Mouse (Mus musculus) thymus, adult 2 months (tissue): ENCODE measurements around the gene Stn1. TPM values are rescaled to one million over a fixed set of nuclear protein-coding genes. Genes with fewer than 3 reads are reported as not detected.

Experiments
- DNase-seq: peaks from one replicate; pipeline ENCODE4 v3.0.0; 2021
- H3K27ac ChIP-seq: fragments of 200-500 bp; 2 replicates; pipeline ENCODE4 v1.5.1; 2012; ENCODE audit warnings: low read length, control low read depth; ENCODE audit not compliant: control insufficient read depth, insufficient read depth
- H3K27me3 ChIP-seq: fragments of 200-500 bp; 2 replicates; pipeline ENCODE4 v1.6.1; 2012; ENCODE audit warnings: mild to moderate bottlenecking, low read length, moderate library complexity, mixed read lengths; ENCODE audit not compliant: control insufficient read depth, insufficient read depth
- H3K36me3 ChIP-seq: fragments of 200-500 bp; 2 replicates; pipeline ENCODE4 v1.6.1; 2012; ENCODE audit warnings: mild to moderate bottlenecking, low read length, moderate library complexity; ENCODE audit not compliant: control insufficient read depth, insufficient read depth
- H3K4me1 ChIP-seq: fragments of 200-500 bp; replicated peaks from 2 replicates; pipeline ENCODE4 v1.6.1; 2012; ENCODE audit warnings: low read length; ENCODE audit not compliant: control insufficient read depth, insufficient read depth
- H3K4me3 ChIP-seq: fragments of 200-500 bp; 2 replicates; pipeline ENCODE4 v1.5.1; 2012; ENCODE audit warnings: mild to moderate bottlenecking, low read length, control low read depth, moderate library complexity; ENCODE audit not compliant: control insufficient read depth, insufficient read depth
- CTCF ChIP-seq: fragments of 200-500 bp; IDR thresholded peaks from 2 replicates; pipeline ENCODE4 v1.5.1; 2012; ENCODE audit warnings: mild to moderate bottlenecking, control low read depth, low read length, moderate library complexity, borderline replicate concordance; ENCODE audit not compliant: control insufficient read depth, poor library complexity, insufficient read depth; ENCODE audit errors: extremely low read depth
- POLR2A ChIP-seq: fragments of 200-500 bp; IDR thresholded peaks from 2 replicates; pipeline ENCODE4 v1.6.1; 2012; ENCODE audit warnings: mild to moderate bottlenecking, low read length, control low read depth, moderate library complexity; ENCODE audit not compliant: control insufficient read depth, poor library complexity, insufficient read depth; ENCODE audit errors: extremely low read depth
- WGBS: fragments of 180-500 bp; shearing (Covaris S2); methylation state at CpG from one replicate; pipeline ENCODE4 v1.1.7; 2018; 5-methylcytosine and 5-hydroxymethylcytosine counted together
- polyA plus RNA-seq: library from polyadenylated mRNA; depleted of rRNA; stranded (reverse); fragments of >200 nt; gene quantifications from 2 replicates; pipeline ENCODE4 v1.2.3, GENCODE M21; 2012

Stn1 gene
- polyA plus RNA-seq, 1 experiment, result 24.8 TPM

- H3K27ac ChIP-seq, result no peak overlapping the region
- DNase-seq, result no peak
- H3K27me3 ChIP-seq, result no peaks in the 10 kb centered on the region
- 0 out of 2 replicates have a peak, but pooled peaks cover 2% of the 10 kb centered on the region for H3K4me1 ChIP-seq
- TF ChIP-seq CTCF, result no peak
- no peak for TF ChIP-seq POLR2A
- no peaks in the 10 kb centered on the region for H3K36me3 ChIP-seq
- H3K4me3 ChIP-seq, result no peak overlapping the region
Measured at GRCm38 (mm10) chr19:47545528-47545927, 8.2 kb upstream of the Stn1 start.

GRCm38 (mm10) chr19:47545055-47545454, 7.7 kb upstream of the Stn1 start:
- no peak overlapping the region for H3K4me3 ChIP-seq
- no peak overlapping the region for H3K27ac ChIP-seq
- WGBS, result 95% methylated on average over 3 of the region's 3 CpGs
- no peak for DNase-seq
- TF ChIP-seq POLR2A, result no peak
- TF ChIP-seq CTCF, result no peak
- H3K4me1 ChIP-seq, result 0 out of 2 replicates have a peak, but pooled peaks cover 2% of the 10 kb centered on the region
- H3K36me3 ChIP-seq, result no peaks in the 10 kb centered on the region
- no peaks in the 10 kb centered on the region for H3K27me3 ChIP-seq

DNA sequence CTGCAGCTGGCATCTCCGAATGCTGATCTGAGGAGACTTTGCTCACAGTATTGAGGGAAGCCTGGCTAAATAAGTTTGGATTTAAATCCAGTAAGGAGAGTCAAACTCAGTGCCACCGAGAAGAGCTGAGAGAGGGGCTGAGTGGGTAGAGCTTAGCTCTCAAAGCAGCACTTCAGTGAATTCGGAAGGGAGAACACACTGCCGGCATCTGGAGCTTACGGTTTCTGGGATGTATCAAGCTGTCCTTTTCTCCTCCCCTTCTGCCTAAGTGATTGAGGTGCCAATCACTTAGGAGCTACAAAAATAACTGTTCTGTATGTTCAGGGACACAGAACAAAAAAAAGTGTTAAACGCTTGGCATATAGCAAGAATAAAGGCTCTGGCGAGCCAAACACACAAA, 5.1 kb upstream of the Stn1 start:
- Histone ChIP-seq H3K27me3 (no peaks in the 10 kb centered on the region), H3K27ac (no peak overlapping the region), H3K4me1 (peaks cover 14% of the 10 kb centered on the region), H3K36me3 (no peaks in the 10 kb centered on the region), H3K4me3 (no peak overlapping the region)
- TF ChIP-seq CTCF (no peak), POLR2A (no peak)
- whole genome bisulfite sequencing, result 94% methylated on average over 7 of the region's 7 CpGs
- DNase-seq, result no peak

DNA sequence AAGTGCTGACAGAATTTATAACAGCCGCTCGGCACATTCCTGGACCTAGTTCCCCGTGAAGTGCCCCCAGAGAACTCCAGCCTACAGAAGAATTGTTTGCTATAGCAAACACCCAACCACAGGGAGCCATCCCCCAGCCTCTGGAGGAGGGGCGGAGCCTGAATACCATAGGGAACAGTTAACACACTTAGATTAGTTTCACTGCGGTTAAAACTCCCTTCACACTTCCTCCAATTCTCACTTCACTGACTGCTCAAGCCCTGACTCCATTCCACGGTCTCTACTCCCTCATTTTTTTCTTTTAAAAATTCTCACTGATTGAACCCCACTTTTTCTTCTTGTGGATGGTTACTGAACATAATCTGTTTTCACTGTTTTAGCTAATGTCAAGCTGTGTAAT, 1.5 kb upstream of the Stn1 start:
- WGBS, result 7% methylated on average over 6 of the region's 6 CpGs
- peak; percentile 46 for DNase-seq

GRCm38 (mm10) chr19:47537879-47538278, 572 bp upstream of the Stn1 start:
- WGBS, result 61% methylated on average over 6 of the region's 6 CpGs
- no peaks in the 10 kb centered on the region for H3K36me3 ChIP-seq
- TF ChIP-seq POLR2A (no peak), CTCF (no peak)
- DNase-seq, result no peak
- H3K4me1 ChIP-seq, result peaks cover 19% of the 10 kb centered on the region
- peak overlapping the region; percentile 95 for H3K27ac ChIP-seq
- no peak overlapping the region for H3K4me3 ChIP-seq
- H3K27me3 ChIP-seq, result no peaks in the 10 kb centered on the region

More for the DNA sequence above, 1.5 kb upstream of the Stn1 start:
- Histone ChIP-seq H3K36me3 (no peaks in the 10 kb centered on the region), H3K4me1 (peaks cover 19% of the 10 kb centered on the region), H3K4me3 (no peak overlapping the region), H3K27me3 (no peaks in the 10 kb centered on the region), H3K27ac (peak overlapping the region; percentile 48; the same call in 1 of the 2 replicates)
- TF ChIP-seq CTCF, result no peak
- TF ChIP-seq POLR2A, result no peak

DNA sequence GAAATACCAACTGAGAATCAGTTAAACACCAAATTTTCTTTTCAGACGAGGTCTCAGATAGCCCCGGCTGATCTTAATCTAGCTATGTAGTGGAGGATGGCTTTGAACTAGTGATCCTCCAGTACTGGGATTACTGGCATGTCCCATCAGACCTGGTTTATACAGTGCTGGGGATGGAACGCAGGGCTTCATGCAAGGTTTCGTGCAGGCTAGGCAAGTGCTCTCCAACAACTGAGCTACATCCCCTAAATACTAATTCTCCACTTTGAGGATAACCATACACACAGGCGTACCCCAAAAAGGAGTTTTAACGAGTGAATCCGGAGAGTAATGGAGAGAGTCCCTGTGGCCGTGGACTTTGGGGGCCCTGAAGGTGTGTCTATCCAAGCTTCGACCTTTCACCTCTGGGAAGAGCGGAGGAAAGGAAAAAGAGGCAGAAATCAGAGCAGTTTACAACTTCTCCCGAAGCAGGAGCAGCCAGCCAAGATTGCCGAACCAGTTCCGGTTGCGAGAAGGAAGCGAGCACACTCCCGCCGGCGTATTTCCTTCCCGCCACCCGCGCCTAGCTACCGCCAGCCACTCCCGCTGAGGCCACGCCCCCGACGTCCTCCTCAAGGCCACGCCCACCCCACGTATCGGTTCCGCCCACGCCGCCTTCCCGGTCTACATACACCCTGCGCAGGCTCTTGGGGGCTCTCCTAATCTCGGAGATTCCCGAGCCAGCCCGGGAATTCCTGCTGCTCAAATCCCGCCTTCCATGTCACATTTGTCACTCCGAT, 597 bp downstream of the Stn1 start:
- 6% methylated on average over 39 of the region's 39 CpGs for WGBS
- Histone ChIP-seq H3K36me3 (no peaks in the 10 kb centered on the region), H3K27ac (peak overlapping the region; percentile 95), H3K4me3 (peak overlapping the region; percentile 66), H3K4me1 (peaks cover 20% of the 10 kb centered on the region), H3K27me3 (no peaks in the 10 kb centered on the region)
- TF ChIP-seq CTCF (peak; percentile 35; the same call in 1 of the 2 replicates), POLR2A (peak; percentile 91)
- DNase-seq, result peak; percentile 98
